Mouse (Mus musculus): ENCODE results near the gene Slc2a1. TPM values are rescaled to one million over a fixed set of nuclear protein-coding genes. Genes with fewer than 3 reads are reported as not detected.

Gene Slc2a1
- total RNA-seq, 1 experiment: 526 TPM

DNA sequence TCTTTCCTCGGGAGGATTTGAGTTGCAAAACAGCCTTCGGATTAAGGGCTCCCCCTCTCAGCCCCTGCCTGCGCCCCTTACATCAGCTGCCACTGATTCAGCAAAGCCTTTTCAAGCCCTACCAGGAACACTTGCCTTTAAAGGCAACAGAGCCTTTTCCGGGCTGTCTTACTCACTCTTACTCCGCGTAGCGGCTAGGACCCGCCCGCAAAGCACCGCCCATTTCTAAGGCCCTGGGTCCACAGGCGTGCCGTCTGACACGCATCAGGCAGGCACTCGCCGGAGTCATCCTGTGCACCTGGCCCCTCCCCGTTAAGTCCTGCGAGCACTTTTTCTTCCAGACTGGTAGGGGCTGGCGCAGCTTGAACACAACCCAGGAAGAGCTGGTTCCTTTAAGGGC is 2.8 kb upstream of the Slc2a1 start:
- H3K9ac ChIP-seq (ENCODE audit: insufficient read depth, low read depth, low read length, poor library complexity, severe bottlenecking): peak overlapping the region; percentile 67
- peak; percentile 81 for DNase-seq (ENCODE audit: low read depth, low spot score)
- H3K27ac ChIP-seq (ENCODE audit: insufficient read depth, low read depth, low read length, poor library complexity, severe bottlenecking): peak overlapping the region; percentile 63
- peaks cover 10 to 12% of the 10 kb centered on the region in 2 experiments; a peak in 3 of 4 replicates for H3K4me1 ChIP-seq (ENCODE audit: control insufficient read depth in 2 of 2, insufficient read depth in 2 of 2, low read length in 2 of 2, poor library complexity in 1 of 2)
- H3K9me3 ChIP-seq (ENCODE audit: control insufficient read depth, insufficient read depth, low read depth, low read length): no peaks in the 10 kb centered on the region
- in situ Hi-C loops (cut with MboI; ENCODE audit: low sequenced_read_pairs in 2 of 2, unreplicated experiment in 2 of 2): loop anchor here in 1 of 2 experiments (25.0 kb wide), 1 partner anchor 93 kb away; no protein-coding TSS in a partner anchor
- TF ChIP-seq CHD2 (IDR thresholded peaks at IDR 0.05; ENCODE audit: low read depth, low read length) (no peak), MAFK (IDR thresholded peaks at IDR 0.05; ENCODE audit: insufficient read depth, low read depth, low read length) (peak; percentile 53; the same call in 1 of the 2 replicates), ZNF384 (IDR thresholded peaks at IDR 0.05; ENCODE audit: low read depth, low read length) (no peak), ZC3H11A (IDR thresholded peaks at IDR 0.05; ENCODE audit: borderline replicate concordance, low read depth, low read length) (no peak), HCFC1 (IDR thresholded peaks at IDR 0.05; ENCODE audit: borderline replicate concordance, insufficient read depth, low read length) (no peak)
- peak overlapping the region; percentile 53 to 56 for H3K4me3 ChIP-seq (ENCODE audit: insufficient read depth in 1 of 2, low read depth in 1 of 2, low read length in 2 of 2, poor library complexity in 1 of 2, severe bottlenecking in 1 of 2)
- H3K36me3 ChIP-seq (ENCODE audit: control insufficient read depth, insufficient read depth, low read length, poor library complexity, severe bottlenecking): peaks cover 7% of the 10 kb centered on the region

DNA sequence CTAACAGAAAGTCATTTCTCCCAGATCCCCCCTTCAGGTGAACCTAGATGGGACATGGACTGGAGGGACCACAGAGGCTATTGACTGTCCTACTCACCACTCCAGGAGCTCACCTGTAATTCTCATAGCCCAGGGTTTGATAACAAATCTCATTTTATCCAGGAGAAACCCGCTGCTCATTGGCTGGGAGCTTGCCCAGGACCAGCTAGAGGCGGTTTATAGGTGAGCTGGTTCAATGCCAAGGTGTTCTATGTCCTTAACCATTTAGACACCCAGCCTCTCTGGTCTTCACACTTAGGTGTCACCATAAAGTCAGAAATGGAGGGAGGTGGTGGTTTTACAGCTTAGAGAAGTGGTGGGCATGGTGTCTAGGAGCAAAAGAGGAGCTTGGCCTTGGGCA is 644 bp upstream of the Slc2a1 start:
- H3K9me3 ChIP-seq (ENCODE audit: control insufficient read depth, insufficient read depth, low read depth, low read length): no peaks in the 10 kb centered on the region
- TF ChIP-seq ZNF384 (IDR thresholded peaks at IDR 0.05; ENCODE audit: low read depth, low read length) (no peak), HCFC1 (IDR thresholded peaks at IDR 0.05; ENCODE audit: borderline replicate concordance, insufficient read depth, low read length) (no peak), MAFK (IDR thresholded peaks at IDR 0.05; ENCODE audit: insufficient read depth, low read depth, low read length) (no peak), ZC3H11A (IDR thresholded peaks at IDR 0.05; ENCODE audit: borderline replicate concordance, low read depth, low read length) (no peak)
- H3K9ac ChIP-seq (ENCODE audit: insufficient read depth, low read depth, low read length, poor library complexity, severe bottlenecking): peak overlapping the region; percentile 44; the same call in 1 of the 2 replicates
- no peak overlapping the region; the same call in 1 of the 2 replicates for H3K27ac ChIP-seq (ENCODE audit: insufficient read depth, low read depth, low read length, poor library complexity, severe bottlenecking)
- DNase-seq (ENCODE audit: low read depth, low spot score): no peak
- H3K4me3 ChIP-seq (ENCODE audit: insufficient read depth in 1 of 2, low read depth in 1 of 2, low read length in 2 of 2, poor library complexity in 1 of 2, severe bottlenecking in 1 of 2): peak overlapping the region in 1 of 2 experiments; percentile 28; a peak in 2 of 4 replicates
- peaks cover 11 to 30% of the 10 kb centered on the region in 2 experiments; a peak in 3 of 4 replicates for H3K4me1 ChIP-seq (ENCODE audit: control insufficient read depth in 2 of 2, insufficient read depth in 2 of 2, low read length in 2 of 2, poor library complexity in 1 of 2)
- in situ Hi-C loops (cut with MboI; ENCODE audit: low sequenced_read_pairs in 2 of 2, unreplicated experiment in 2 of 2): loop anchor here in 1 of 2 experiments (25.0 kb wide), 1 partner anchor 96 kb away; no protein-coding TSS in a partner anchor
- peaks cover 27% of the 10 kb centered on the region for H3K36me3 ChIP-seq (ENCODE audit: control insufficient read depth, insufficient read depth, low read length, poor library complexity, severe bottlenecking)

GRCm38 (mm10) chr4:119109640-119110039 is 1.1 kb downstream of the Slc2a1 start:
- DNase-seq (ENCODE audit: low read depth, low spot score): no peak
- peak overlapping the region; percentile 93 to 97 for H3K4me3 ChIP-seq (ENCODE audit: insufficient read depth in 1 of 2, low read depth in 1 of 2, low read length in 2 of 2, poor library complexity in 1 of 2, severe bottlenecking in 1 of 2)
- no peak overlapping the region for H3K27ac ChIP-seq (ENCODE audit: insufficient read depth, low read depth, low read length, poor library complexity, severe bottlenecking)
- no peaks in the 10 kb centered on the region for H3K9me3 ChIP-seq (ENCODE audit: control insufficient read depth, insufficient read depth, low read depth, low read length)
- peaks cover 37% of the 10 kb centered on the region for H3K36me3 ChIP-seq (ENCODE audit: control insufficient read depth, insufficient read depth, low read length, poor library complexity, severe bottlenecking)
- H3K9ac ChIP-seq (ENCODE audit: insufficient read depth, low read depth, low read length, poor library complexity, severe bottlenecking): peak overlapping the region; percentile 97
- TF ChIP-seq HCFC1 (IDR thresholded peaks at IDR 0.05; ENCODE audit: borderline replicate concordance, insufficient read depth, low read length) (no peak), CHD2 (IDR thresholded peaks at IDR 0.05; ENCODE audit: low read depth, low read length) (no peak), ZNF384 (IDR thresholded peaks at IDR 0.05; ENCODE audit: low read depth, low read length) (no peak), MAFK (IDR thresholded peaks at IDR 0.05; ENCODE audit: insufficient read depth, low read depth, low read length) (no peak), ZC3H11A (IDR thresholded peaks at IDR 0.05; ENCODE audit: borderline replicate concordance, low read depth, low read length) (no peak)
- H3K4me1 ChIP-seq (ENCODE audit: control insufficient read depth in 2 of 2, insufficient read depth in 2 of 2, low read length in 2 of 2, poor library complexity in 1 of 2): peaks cover 7 to 37% of the 10 kb centered on the region in 2 experiments; a peak in 3 of 4 replicates
- in situ Hi-C loops (cut with MboI; ENCODE audit: low sequenced_read_pairs in 2 of 2, unreplicated experiment in 2 of 2): loop anchor here (5.0 to 25.0 kb wide), 2 partner anchors 97 to 102 kb away; no protein-coding TSS in a partner anchor

DNA sequence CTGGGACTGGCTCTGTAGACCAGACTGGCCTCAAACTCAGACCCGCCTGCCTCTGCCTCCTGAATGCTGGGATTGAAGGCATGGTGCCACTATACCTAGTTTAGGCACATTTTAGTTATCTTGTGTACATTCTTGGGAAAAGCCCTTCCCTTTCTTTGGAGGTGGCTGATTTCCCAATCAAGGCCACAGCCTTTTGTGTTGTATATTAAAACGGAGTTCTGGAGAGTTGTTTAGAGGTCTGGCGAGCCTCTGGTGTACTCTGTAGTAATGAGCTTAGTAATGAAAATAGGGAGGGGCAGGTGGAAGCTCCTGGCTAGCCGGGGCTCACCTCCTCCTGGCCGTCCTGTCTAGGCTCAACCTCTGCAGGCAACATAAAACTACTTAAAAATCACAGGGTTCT is 2.0 kb downstream of the Slc2a1 start:
- Histone ChIP-seq H3K9me3 (ENCODE audit: control insufficient read depth, insufficient read depth, low read depth, low read length) (no peaks in the 10 kb centered on the region), H3K36me3 (ENCODE audit: control insufficient read depth, insufficient read depth, low read length, poor library complexity, severe bottlenecking) (peaks cover 39% of the 10 kb centered on the region), H3K4me1 (ENCODE audit: control insufficient read depth in 2 of 2, insufficient read depth in 2 of 2, low read length in 2 of 2, poor library complexity in 1 of 2) (peaks cover 8 to 39% of the 10 kb centered on the region in 2 experiments; a peak in 3 of 4 replicates), H3K4me3 (ENCODE audit: insufficient read depth in 1 of 2, low read depth in 1 of 2, low read length in 2 of 2, poor library complexity in 1 of 2, severe bottlenecking in 1 of 2) (peak overlapping the region; percentile 93 to 97), H3K27ac (ENCODE audit: insufficient read depth, low read depth, low read length, poor library complexity, severe bottlenecking) (0 out of 2 replicates have a peak overlapping the region, but pooled peaks have one; percentile 26), H3K9ac (ENCODE audit: insufficient read depth, low read depth, low read length, poor library complexity, severe bottlenecking) (peak overlapping the region; percentile 97; the same call in 1 of the 2 replicates)
- DNase-seq (ENCODE audit: low read depth, low spot score): no peak
- in situ Hi-C loops (cut with MboI; ENCODE audit: low sequenced_read_pairs in 2 of 2, unreplicated experiment in 2 of 2): loop anchor here (5.0 to 25.0 kb wide), 2 partner anchors 98 to 103 kb away; no protein-coding TSS in a partner anchor
- TF ChIP-seq ZC3H11A (IDR thresholded peaks at IDR 0.05; ENCODE audit: borderline replicate concordance, low read depth, low read length): no peak
- TF ChIP-seq CHD2 (IDR thresholded peaks at IDR 0.05; ENCODE audit: low read depth, low read length): no peak
- TF ChIP-seq ZNF384 (IDR thresholded peaks at IDR 0.05; ENCODE audit: low read depth, low read length): no peak
- TF ChIP-seq HCFC1 (IDR thresholded peaks at IDR 0.05; ENCODE audit: borderline replicate concordance, insufficient read depth, low read length): no peak
- TF ChIP-seq MAFK (IDR thresholded peaks at IDR 0.05; ENCODE audit: insufficient read depth, low read depth, low read length): no peak
